Mouse (Mus musculus): ENCODE measurements at regions not wholly inside any gene's neighbourhood (a gene's known extent, or its start where the extent isn't known, plus 50 kb on each side); places are given as distances from the start of the nearest gene placed in this dataset.
A peak's percentile ranks its signal among the peaks of the same experiment; 100 is the strongest.

GRCm38 (mm10) chrX:131232166-131232565 lies 1482.6 kb downstream of the Diaph2 start:
- no peak for DNase-seq (ENCODE audit: extremely low spot score in 1 of 2, low spot score in 1 of 2)

- DNase-seq (ENCODE audit: extremely low spot score in 1 of 2, low spot score in 1 of 2) = no peak
These were observed 1528.0 kb downstream of the Diaph2 start for GRCm38 (mm10) chrX:131277555-131277954.

GRCm38 (mm10) chrX:131312326-131312725 lies 1562.8 kb downstream of the Diaph2 start:
- peak in 1 of 2 experiments; percentile 4 for DNase-seq (ENCODE audit: extremely low spot score in 1 of 2, low spot score in 1 of 2)

Data from frontal cortex, adult 2 months (tissue).